Mouse (Mus musculus): ENCODE data around the gene Slc25a24. TPM values are rescaled to one million over a fixed set of nuclear protein-coding genes. Genes with fewer than 3 reads are reported as not detected.

Gene Slc25a24
- polyA plus RNA-seq, 1 experiment from 2014 or later: 20.0 TPM

- Histone ChIP-seq H3K4me2 (no peak overlapping the region), H3K27ac (no peak overlapping the region), H3K9ac (no peak overlapping the region), H3K27me3 (no peaks in the 10 kb centered on the region), H3K4me3 (no peak overlapping the region), H3K4me1 (replicated peaks) (no peaks in the 10 kb centered on the region), H3K36me3 (peaks cover 9% of the 10 kb centered on the region; the same call in 1 of the 2 replicates), H3K9me3 (replicated peaks) (no peaks in the 10 kb centered on the region)
- no peak; the same call in 1 of the 2 replicates for ATAC-seq (replicated peaks; ENCODE audit: insufficient number of reproducible peaks, insufficient read depth, low FRiP score, low read depth)
- WGBS: 24% methylated on average over 15 of the region's 15 CpGs
Measured at GRCm38 (mm10) chr3:109171070-109171778, 48.3 kb downstream of the Slc25a24 start.

DNA sequence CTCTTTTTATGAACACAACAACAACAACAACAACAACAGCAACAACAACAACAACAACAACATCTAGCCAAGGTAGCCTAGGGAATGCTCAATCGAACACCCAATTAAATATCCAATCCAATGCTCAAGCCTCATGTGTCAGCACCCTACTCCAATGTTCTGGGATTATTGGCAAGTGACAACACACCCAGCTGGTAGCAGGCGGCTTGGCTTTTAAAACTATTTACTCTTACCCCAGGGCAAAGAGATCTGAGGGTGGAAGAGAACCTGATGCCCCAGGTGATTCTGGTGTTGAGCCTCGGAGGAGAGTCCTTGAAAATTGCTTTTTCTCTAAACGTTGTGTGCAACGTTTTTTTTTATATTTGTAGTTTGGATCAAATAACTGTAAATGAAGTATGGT is 51.4 kb downstream of the Slc25a24 start:
- no peak overlapping the region for H3K4me2 ChIP-seq
- no peaks in the 10 kb centered on the region for H3K9me3 ChIP-seq (replicated peaks)
- 71% methylated on average over 5 of the region's 5 CpGs for WGBS
- no peaks in the 10 kb centered on the region for H3K27me3 ChIP-seq
- no peak overlapping the region for H3K27ac ChIP-seq
- no peak overlapping the region for H3K9ac ChIP-seq
- H3K4me1 ChIP-seq (replicated peaks): no peaks in the 10 kb centered on the region
- ATAC-seq (replicated peaks; ENCODE audit: insufficient number of reproducible peaks, insufficient read depth, low FRiP score, low read depth): no peak
- H3K4me3 ChIP-seq: no peak overlapping the region
- no peaks in the 10 kb centered on the region for H3K36me3 ChIP-seq

- no peak overlapping the region for H3K4me3 ChIP-seq
- no peaks in the 10 kb centered on the region for H3K4me1 ChIP-seq (replicated peaks)
- H3K9ac ChIP-seq: no peak overlapping the region
- no peaks in the 10 kb centered on the region for H3K9me3 ChIP-seq (replicated peaks)
- H3K36me3 ChIP-seq: no peaks in the 10 kb centered on the region
- H3K27ac ChIP-seq: no peak overlapping the region
- no peak overlapping the region for H3K4me2 ChIP-seq
- WGBS: 47% methylated on average over 6 of the region's 6 CpGs
- no peak for ATAC-seq (replicated peaks; ENCODE audit: insufficient number of reproducible peaks, insufficient read depth, low FRiP score, low read depth)
- no peaks in the 10 kb centered on the region for H3K27me3 ChIP-seq
Measured at GRCm38 (mm10) chr3:109178705-109179104, 55.8 kb downstream of the Slc25a24 start.

GRCm38 (mm10) chr3:109179528-109180076 is 56.7 kb downstream of the Slc25a24 start:
- Histone ChIP-seq H3K9me3 (replicated peaks) (no peaks in the 10 kb centered on the region), H3K4me2 (no peak overlapping the region), H3K36me3 (no peaks in the 10 kb centered on the region), H3K4me3 (no peak overlapping the region), H3K9ac (no peak overlapping the region), H3K27ac (no peak overlapping the region), H3K4me1 (replicated peaks) (no peaks in the 10 kb centered on the region), H3K27me3 (no peaks in the 10 kb centered on the region)
- 69% methylated on average over 6 of the region's 6 CpGs for WGBS
- no peak for ATAC-seq (replicated peaks; ENCODE audit: insufficient number of reproducible peaks, insufficient read depth, low FRiP score, low read depth)

DNA sequence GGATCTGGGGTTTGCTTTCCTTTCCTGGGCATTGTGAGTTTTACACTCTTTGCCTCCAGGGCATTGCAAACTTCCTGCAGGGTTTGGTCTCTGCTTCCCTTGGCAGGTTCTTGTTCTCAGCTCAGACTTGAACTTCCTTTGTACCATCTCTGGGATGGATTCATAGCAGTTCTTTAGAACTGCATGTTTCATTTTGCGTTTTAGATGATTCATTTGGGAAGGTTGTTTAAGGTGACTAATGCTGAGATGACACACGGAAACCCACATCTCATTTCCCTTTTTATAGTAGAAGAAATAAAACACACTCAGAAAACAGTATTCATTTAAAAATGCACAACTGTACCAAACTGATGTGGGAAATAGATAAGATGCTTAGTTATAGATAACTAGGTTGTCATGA is 73.2 kb downstream of the Slc25a24 start:
- Histone ChIP-seq H3K4me1 (replicated peaks) (no peaks in the 10 kb centered on the region), H3K4me3 (no peak overlapping the region), H3K4me2 (no peak overlapping the region), H3K36me3 (no peaks in the 10 kb centered on the region), H3K9ac (no peak overlapping the region), H3K27me3 (no peaks in the 10 kb centered on the region), H3K27ac (no peak overlapping the region), H3K9me3 (replicated peaks) (no peaks in the 10 kb centered on the region)
- WGBS: 82% methylated on average over 2 of the region's 2 CpGs
- ATAC-seq (replicated peaks; ENCODE audit: insufficient number of reproducible peaks, insufficient read depth, low FRiP score, low read depth): no peak

DNA sequence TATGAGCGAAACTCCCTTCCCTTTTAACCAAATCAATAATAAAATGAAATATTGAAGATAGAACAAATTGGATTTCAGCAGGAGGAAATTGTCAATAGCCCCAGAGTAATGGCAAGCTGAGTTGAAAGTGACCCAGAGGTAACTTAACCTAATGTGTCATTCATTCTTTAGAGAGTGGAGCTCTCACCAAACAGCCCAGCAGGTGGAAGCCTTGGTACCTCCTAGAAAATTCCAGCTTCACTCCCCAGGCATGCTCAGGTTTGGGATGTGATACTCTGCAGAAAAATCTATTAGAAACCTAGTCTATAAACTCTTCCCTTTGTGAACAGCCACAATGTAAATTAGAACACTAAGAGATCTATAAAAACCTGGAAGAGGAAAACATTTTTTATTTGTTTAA is 76.3 kb downstream of the Slc25a24 start:
- Histone ChIP-seq H3K4me1 (replicated peaks) (no peaks in the 10 kb centered on the region), H3K27me3 (no peaks in the 10 kb centered on the region), H3K4me2 (no peak overlapping the region), H3K27ac (no peak overlapping the region), H3K9ac (no peak overlapping the region), H3K36me3 (no peaks in the 10 kb centered on the region), H3K9me3 (replicated peaks) (no peaks in the 10 kb centered on the region), H3K4me3 (no peak overlapping the region)
- ATAC-seq (replicated peaks; ENCODE audit: insufficient number of reproducible peaks, insufficient read depth, low FRiP score, low read depth): no peak
- WGBS: 97% methylated on average over 1 of the region's 1 CpGs

- WGBS: 86% methylated on average over 3 of the region's 3 CpGs
- no peaks in the 10 kb centered on the region for H3K9me3 ChIP-seq (replicated peaks)
- no peaks in the 10 kb centered on the region for H3K4me1 ChIP-seq (replicated peaks)
- no peaks in the 10 kb centered on the region for H3K36me3 ChIP-seq
- H3K4me3 ChIP-seq: no peak overlapping the region
- no peak overlapping the region for H3K4me2 ChIP-seq
- no peaks in the 10 kb centered on the region for H3K27me3 ChIP-seq
- H3K27ac ChIP-seq: no peak overlapping the region
- ATAC-seq (replicated peaks; ENCODE audit: insufficient number of reproducible peaks, insufficient read depth, low FRiP score, low read depth): no peak
- no peak overlapping the region for H3K9ac ChIP-seq
Measured at GRCm38 (mm10) chr3:109212322-109212721, 89.4 kb downstream of the Slc25a24 start.

DNA sequence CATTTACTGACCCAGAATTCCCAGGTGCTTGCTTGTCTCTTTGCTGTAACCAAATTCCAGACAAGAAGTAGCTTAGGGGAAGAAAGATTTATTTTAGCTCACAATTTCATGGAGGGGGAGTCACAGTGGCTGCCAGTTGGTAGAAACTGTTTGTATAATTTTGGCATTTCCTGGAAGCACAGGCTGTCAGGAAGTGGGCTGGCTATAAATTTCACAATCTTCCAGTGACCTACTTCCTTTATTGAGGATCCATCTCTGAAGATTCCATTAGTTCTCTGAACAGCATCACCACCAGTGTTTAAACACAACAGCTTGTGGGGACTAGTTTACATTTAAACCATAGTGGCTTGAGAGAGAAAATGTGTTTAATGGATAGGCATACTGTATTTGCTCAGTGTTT is 93.4 kb downstream of the Slc25a24 start:
- H3K4me1 ChIP-seq (replicated peaks): no peaks in the 10 kb centered on the region
- no peaks in the 10 kb centered on the region for H3K36me3 ChIP-seq
- no peaks in the 10 kb centered on the region for H3K27me3 ChIP-seq
- no peak overlapping the region for H3K4me2 ChIP-seq
- H3K9me3 ChIP-seq (replicated peaks): no peaks in the 10 kb centered on the region
- no peak for ATAC-seq (replicated peaks; ENCODE audit: insufficient number of reproducible peaks, insufficient read depth, low FRiP score, low read depth)
- no peak overlapping the region for H3K27ac ChIP-seq
- no peak overlapping the region for H3K9ac ChIP-seq
- no peak overlapping the region for H3K4me3 ChIP-seq

Other genes starting within 250 kb of the Slc25a24 start
- 0.09 and 0.36 TPM in 2 replicates for gene Fndc7, start 233.1 kb upstream of the Slc25a24 start, polyA plus RNA-seq (2015; fragmentation: Nextera tagmentation; extraction: Ambion mirVana)
- 48.1 and 51.6 TPM in 2 replicates for gene Prpf38b, start 211.4 kb upstream of the Slc25a24 start, polyA plus RNA-seq (2015; fragmentation: Nextera tagmentation; extraction: Ambion mirVana)
- gene Henmt1, start 183.3 kb upstream of the Slc25a24 start, polyA plus RNA-seq (2015; fragmentation: Nextera tagmentation; extraction: Ambion mirVana): 0.25 TPM in 1 of 2 replicates, not detected in the other
- gene Gm9857, start 182.7 kb upstream of the Slc25a24 start, polyA plus RNA-seq (2015; fragmentation: Nextera tagmentation; extraction: Ambion mirVana): not detected in 2 replicates
- gene Fam102b, start 95.5 kb upstream of the Slc25a24 start, polyA plus RNA-seq (2015; fragmentation: Nextera tagmentation; extraction: Ambion mirVana): 6.2 and 7.6 TPM in 2 replicates
- gene Slc25a54, start 42.7 kb upstream of the Slc25a24 start, polyA plus RNA-seq (2015; fragmentation: Nextera tagmentation; extraction: Ambion mirVana): not detected in 2 replicates
- 7.4 and 9.6 TPM in 2 replicates for gene Vav3, start 217.5 kb downstream of the Slc25a24 start, polyA plus RNA-seq (2015; fragmentation: Nextera tagmentation; extraction: Ambion mirVana)